Mouse (Mus musculus): Measurements from ENCODE around the gene Nr1d2. TPM values are rescaled to one million over a fixed set of nuclear protein-coding genes. Genes with fewer than 3 reads are reported as not detected.

Nr1d2 gene
- polyA plus RNA-seq (2014; fragmentation: Illumina TruSeq; extraction: RNeasy Lipid Tissue Mini Kit (QIAGEN cat#74804); ENCODE audit: low read depth, low replicate concordance) = 158 TPM

DNA sequence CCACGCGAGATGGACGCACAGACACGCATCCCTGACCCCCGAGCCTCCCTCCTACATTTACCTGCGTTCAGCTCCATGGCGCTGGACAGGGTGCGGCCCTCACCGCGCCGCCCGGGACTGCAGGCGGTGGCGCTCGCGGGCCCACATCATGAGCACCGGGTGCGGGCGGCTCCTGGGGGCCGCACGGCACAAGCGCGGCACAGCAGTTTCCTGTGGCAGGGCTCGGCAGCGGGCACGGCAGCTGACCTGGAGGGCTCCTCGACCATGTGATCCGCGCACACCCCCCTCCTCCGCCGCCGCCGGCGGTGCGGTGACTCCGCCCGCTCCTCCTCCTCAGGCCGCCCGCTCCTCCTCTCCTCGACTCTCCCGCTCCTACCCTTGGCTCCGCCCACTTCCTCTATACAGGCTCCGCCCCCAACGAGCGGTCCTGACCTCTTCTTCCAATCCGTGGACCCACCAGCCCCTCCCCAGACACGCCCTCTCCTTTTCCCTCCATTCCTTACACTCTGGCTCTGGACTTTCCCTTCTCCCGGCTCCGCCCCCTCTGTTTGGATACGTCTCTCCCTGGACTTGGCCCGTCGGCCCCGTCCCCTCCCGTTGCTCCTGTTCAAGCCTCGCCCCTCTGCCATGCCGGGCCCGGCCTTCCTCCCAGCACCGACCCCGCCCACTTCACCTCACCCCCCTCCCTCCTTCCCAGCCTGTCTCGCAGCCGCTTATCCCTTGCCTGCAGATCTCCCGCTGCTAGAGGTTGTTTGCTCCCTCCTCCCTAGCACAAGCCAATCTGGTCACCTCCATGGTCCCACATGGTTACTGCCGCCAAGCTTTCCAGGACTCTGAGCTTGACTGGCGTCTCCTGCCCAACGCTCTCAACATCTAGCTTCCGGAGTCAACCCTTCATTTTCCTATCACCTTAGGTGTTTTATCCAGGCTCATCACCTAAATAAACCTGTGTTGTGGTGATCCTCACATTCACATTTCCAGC, at the start of gene Nr1d2:
Nr1d2 (minus strand) TSS at position 378 of the 982 bp plus-strand sequence.

DNA sequence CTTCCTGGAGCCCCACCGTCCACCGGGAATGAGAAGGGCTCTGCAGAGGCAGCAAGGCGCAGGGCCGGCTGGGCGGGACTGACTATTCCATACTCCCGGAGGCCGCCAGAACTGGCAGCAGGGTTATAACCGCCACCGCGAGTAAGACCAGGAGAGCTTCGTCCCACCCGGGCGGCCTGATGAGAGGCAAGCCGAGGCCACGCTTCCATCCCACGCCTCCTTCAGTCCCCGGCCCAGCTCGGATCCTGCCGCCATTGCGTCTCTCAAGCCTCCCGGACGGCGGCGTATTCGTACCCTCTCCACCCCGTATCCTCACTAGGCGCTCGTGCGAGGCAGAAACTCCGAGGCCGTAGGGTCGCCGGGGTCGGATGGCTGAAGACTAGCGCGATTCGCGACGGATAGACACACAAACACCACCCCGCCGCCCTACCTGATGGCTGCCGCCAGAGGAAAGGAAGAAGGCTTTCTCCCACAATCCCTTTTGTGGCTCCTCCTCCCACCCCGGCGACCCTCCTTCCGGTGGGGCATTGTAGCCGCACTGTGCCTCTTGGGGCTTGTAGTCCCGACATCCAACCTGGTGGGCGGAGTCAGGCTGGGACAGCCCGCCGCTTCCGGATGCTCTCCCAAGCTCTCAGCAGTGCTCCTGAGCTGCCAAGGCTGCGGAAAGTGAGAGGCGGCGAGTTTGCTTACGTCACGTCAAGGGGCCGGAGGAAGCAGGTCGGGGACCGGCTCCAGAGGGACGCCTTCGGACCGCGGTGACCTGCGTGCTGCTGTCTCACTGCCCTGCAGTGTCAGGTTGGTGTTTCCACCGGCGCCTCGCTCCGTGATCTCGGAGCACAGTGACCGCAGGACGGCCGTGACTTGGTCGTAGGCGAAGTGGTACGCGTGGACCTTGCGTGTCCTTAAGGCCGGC, 31.9 kb upstream of the Nr1d2 start, which contains the start of the genes Nkiras1 and Rpl15:
Nkiras1 (plus strand) TSS at position 608 of the 913 bp plus-strand sequence.
Rpl15 (minus strand) TSS at position 863 of the 913 bp plus-strand sequence.

Other genes with a start within 250 kb of the Nr1d2 start
- 34.4 TPM for gene Nkiras1, start 32.0 kb upstream of the Nr1d2 start, polyA plus RNA-seq (2014; fragmentation: Illumina TruSeq; extraction: RNeasy Lipid Tissue Mini Kit (QIAGEN cat#74804); ENCODE audit: low read depth, low replicate concordance)
- 332 TPM for gene Rpl15, start 32.3 kb upstream of the Nr1d2 start, polyA plus RNA-seq (2014; fragmentation: Illumina TruSeq; extraction: RNeasy Lipid Tissue Mini Kit (QIAGEN cat#74804); ENCODE audit: low read depth, low replicate concordance)
- 256 TPM for gene Ube2e1, start 92.7 kb upstream of the Nr1d2 start, polyA plus RNA-seq (2014; fragmentation: Illumina TruSeq; extraction: RNeasy Lipid Tissue Mini Kit (QIAGEN cat#74804); ENCODE audit: low read depth, low replicate concordance)

Data from adrenal gland, adult 10 weeks (tissue).